Mouse (Mus musculus) gastrocnemius, postnatal 10 days (tissue): ENCODE results near the gene Hdgfl1. TPM values are rescaled to one million over a fixed set of nuclear protein-coding genes. Genes with fewer than 3 reads are reported as not detected.

Experiments used
- DNase-seq: peaks from one replicate; pipeline ENCODE4 v3.0.0; 2021; ENCODE audit warnings: mixed read lengths
- long read RNA-seq, 2 experiments: library from polyadenylated mRNA; stranded (forward); transcript quantifications; one replicate each; pipeline ENCODE4 v2.0.0; 2021
- total RNA-seq, 2 experiments: library from RNA; stranded (reverse); gene quantifications; 2 replicates each; pipeline ENCODE4 v1.2.3; 2021

The Hdgfl1 gene
- total RNA-seq: not detected
- long read RNA-seq, experiment 1: 0 reads
- long read RNA-seq, experiment 2: 0 reads

DNA sequence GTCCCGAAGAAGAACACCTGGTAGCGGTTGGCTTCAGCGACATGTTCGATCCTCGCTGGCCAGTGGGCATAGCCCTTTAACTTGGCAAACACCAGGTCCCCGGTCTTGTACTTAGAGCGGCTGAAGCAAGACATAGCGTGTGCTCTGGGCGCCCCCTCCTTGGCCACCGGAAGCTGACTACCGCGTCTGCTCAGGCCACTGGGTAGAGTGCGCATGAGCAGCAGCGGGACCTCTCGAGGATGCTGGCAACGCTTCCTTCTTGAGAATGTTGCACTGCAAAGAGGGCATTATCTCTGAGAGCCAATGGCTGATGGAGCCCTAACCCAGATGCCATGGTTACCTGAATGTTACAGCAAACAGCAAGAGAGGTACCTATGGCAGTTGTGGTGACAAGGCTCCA is at the start of gene Hdgfl1:
Gene Hdgfl1 (minus strand): TSS at position 211 of the 400 bp plus-strand sequence.
- DNase-seq: no peak

DNA sequence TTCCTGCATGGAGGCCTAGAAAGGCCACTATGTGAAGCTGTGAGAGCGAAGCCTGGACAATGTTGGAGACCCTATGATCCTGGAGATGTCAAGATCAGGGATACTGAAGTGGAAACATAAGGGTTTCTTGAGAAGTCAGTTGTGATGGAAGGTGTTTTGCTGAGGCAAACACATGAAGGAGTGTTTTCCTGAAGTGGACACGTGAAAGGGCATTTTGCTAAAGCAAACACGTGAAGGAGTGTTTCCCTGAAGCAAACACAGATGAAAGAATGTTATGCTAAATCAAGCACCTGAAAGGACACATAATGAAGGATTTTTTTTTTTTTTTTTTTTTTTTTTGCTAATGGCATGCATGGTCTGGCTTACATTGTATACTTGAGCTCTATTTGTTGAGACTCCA is 25.5 kb upstream of the Hdgfl1 start:
- DNase-seq: no peak

- no peak for DNase-seq
Observed at GRCm38 (mm10) chr13:26769424-26769823, 541 bp downstream of the Hdgfl1 start.

DNA sequence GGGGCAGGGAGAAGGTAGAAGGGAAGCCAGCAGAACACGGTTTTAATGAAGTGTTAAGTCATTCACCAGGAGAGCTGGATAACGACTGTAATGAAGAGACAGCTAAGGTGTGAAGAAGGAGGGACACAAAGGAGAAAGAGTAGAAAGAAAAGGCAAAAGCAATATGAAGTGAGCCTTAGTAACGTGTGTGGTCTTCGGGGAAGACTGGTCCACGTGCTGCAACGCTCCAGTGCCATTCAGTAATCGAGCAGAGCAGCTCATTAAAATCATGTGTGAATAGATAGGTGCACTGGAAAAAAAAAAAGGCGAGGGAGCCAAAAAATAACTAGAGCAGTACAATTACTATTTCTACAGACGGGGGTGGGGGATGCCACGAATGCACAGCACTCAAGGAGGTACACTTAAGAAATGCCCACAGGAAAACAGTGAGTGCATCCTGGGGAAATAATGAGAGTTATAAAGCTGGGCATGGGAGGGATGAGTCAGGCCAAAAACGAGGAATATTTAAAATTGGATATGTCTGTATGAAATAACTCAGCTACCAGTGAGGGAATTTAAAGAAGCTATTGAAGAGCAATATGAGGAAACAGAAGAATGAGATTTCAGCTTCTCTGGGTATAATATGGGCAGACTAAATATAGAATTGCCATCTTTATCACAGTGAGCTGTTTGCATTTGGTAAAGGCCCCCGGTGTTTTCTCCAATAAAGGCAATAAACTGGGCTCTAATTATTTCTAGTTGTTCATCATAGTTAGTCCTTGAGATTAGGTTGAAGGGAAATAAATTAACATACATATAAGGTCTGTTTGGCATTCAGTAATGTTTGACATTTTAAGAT is 7.8 kb downstream of the Hdgfl1 start:
- no peak for DNase-seq

- no peak for DNase-seq
Observed at GRCm38 (mm10) chr13:26752863-26753262, 17.1 kb downstream of the Hdgfl1 start.

DNA sequence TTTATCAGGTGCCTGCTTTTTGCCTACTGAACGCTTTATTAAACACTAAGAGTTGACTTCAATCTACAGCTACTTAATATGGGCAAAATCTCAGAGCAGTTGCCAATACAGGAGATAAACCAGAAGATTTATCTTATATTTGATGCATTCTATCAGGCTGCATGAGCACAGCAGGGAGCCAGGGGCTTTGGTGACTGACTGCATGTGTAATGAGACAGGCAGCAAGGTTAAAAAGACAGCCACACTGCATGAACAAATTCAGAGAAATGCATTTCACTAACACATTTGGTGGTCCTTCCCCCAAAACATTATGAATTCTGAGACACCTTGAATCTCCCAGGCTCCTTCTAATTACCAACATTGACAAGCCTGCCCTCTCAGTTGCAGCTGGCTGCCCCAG is 17.6 kb downstream of the Hdgfl1 start:
- no peak for DNase-seq

DNA sequence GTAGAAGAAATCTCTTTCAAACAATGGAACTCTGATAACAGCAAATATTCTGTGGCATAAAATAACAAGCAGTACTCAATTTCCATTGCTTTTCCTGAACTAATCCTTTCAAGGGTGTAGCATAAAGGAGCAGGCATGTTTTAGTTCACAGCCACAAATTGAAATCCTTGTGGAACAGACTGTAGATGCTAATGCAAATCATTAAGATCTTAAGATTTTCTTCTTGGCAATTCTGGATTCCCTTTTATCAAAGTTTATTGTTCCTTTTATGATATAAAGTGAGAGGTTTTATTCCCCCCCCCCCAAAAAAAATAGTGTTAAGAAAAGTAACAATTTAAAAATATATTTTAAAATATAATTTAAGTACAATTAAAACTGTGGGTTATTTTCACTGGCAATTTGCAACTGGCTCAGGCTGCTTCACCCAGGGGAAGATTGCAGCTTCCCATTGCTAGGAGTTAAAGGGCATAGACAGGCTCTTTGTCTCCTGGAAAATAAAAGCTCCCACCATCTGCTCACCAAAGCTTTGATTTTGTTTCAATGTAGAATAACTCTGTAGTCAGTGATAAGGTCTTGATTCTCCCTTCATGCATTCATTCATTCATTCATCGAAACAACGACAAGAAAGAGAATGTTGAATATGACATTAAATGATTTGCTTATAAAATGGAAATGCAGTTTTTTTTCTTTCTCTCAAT is 24.1 kb downstream of the Hdgfl1 start:
- no peak for DNase-seq

DNA sequence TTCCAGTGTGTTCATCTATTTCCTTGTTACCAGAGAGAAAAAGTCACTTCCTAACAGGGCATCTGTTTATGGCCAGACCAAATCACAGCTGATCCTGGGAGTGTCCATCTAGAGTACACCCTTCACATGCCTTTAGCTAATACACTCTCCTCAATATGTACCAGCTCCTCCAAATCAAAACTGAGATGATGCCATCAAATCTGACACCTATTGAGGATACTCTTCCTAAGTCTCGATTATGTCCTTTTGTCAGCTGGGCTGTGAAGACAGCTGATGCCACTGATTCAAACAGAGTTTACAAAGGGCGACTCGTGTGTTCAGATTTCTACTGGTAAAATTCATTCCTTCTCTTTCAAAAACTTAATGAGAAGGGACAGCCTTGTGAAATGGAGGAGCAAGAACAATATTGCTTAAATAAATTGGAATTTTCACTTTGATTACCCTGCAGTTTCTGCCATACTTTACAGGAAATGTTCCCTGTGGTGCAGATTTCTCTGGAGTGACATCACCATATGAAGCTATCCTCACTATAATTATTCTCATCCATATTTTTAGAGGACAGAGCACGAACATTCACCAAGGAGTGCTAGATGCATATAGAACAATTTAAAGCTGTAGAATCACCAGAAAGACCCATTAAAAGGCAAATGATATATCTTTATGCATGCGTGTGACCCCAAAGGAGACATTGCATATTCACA is 24.8 kb downstream of the Hdgfl1 start:
- no peak for DNase-seq

GRCm38 (mm10) chr13:26744068-26744467 is 25.9 kb downstream of the Hdgfl1 start:
- no peak for DNase-seq

GRCm38 (mm10) chr13:26734981-26735380 is 35.0 kb downstream of the Hdgfl1 start:
- no peak for DNase-seq

GRCm38 (mm10) chr13:26724250-26724649 is 45.7 kb downstream of the Hdgfl1 start:
- DNase-seq: no peak

DNA sequence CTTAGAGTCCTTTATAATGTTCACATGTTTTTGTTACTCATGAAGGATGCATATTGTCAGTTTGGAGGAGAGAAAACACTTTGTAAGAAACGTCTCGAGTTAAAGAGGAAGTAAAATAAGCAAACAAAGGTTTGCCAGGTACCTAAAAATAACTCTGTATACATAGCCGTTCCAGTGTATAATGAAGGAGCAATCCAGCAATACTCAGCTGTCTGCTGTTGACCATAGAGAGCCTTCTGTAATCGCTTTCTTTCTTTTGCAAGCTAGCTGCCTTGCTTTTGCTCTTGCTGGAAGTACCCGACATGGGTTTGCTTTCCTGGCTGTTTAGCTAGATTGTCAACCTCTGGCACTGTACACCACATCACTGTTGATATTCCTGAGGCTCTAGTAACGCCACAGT is 48.6 kb downstream of the Hdgfl1 start:
- no peak for DNase-seq

- DNase-seq: no peak
Observed at GRCm38 (mm10) chr13:26720917-26721316, 49.0 kb downstream of the Hdgfl1 start.

DNA sequence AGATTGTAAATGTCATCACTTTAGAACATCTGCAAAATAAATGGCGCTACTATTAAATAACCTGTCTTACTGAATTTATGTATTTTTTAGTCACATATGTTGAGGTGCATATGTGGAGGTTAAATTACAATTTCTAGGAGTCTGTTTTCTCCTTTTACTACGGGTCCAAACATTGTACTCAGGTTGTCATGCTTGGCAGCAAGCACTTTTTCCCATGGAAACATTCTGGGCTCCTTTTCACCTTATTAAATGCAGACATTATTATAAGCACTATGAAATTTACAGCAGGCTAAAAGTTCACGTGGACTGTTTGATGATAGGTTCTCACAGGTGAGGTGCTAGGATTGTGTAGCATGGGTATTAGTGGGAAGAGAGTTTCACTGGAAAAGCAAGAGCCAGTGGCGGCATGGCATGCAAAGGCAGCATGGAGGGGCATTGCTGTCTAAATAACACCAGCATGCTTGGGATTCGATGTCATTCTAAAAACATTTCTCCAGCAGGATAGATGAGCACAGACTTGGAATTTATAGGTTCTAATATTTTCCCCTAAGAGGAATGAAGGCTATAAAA is 50.7 kb downstream of the Hdgfl1 start:
- DNase-seq: no peak
